Mouse (Mus musculus): ENCODE data around the gene Gpx4. TPM values are rescaled to one million over a fixed set of nuclear protein-coding genes. Genes with fewer than 3 reads are reported as not detected.

The Gpx4 gene
- polyA plus RNA-seq, 1 experiment from 2014 or later = 557 TPM

- H3K4me2 ChIP-seq (replicated peaks) = no peak overlapping the region
- H3K27me3 ChIP-seq (ENCODE audit: control insufficient read depth, insufficient read depth, low read length) = peaks cover 69% of the 10 kb centered on the region
- peaks cover 14% of the 10 kb centered on the region for H3K36me3 ChIP-seq (replicated peaks; ENCODE audit: control insufficient read depth, insufficient read depth)
- H3K4me1 ChIP-seq (replicated peaks; ENCODE audit: control insufficient read depth, insufficient read depth, low read length) = no peaks in the 10 kb centered on the region
- ATAC-seq (ENCODE audit: low FRiP score) (no peak), DNase-seq (ENCODE audit: low spot score) (no peak)
- 87% methylated on average over 10 of the region's 10 CpGs for WGBS
- H3K27ac ChIP-seq = no peak overlapping the region
- H3K9ac ChIP-seq = no peak overlapping the region
- H3K9me3 ChIP-seq (ENCODE audit: control insufficient read depth, low read length) = peaks cover 15% of the 10 kb centered on the region
- H3K4me3 ChIP-seq (replicated peaks; ENCODE audit: low read length) = no peak overlapping the region
Observed at GRCm38 (mm10) chr10:80015583-80015982, 31.4 kb upstream of the Gpx4 start.

- no peak within 1 kb of the TSS for H3K9ac ChIP-seq
- H3K4me2 ChIP-seq (replicated peaks) = no peak within 1 kb of the TSS
- no peaks in the 10 kb centered on the region for H3K4me1 ChIP-seq (replicated peaks; ENCODE audit: control insufficient read depth, insufficient read depth, low read length)
- no peak for ATAC-seq (ENCODE audit: low FRiP score)
- H3K4me3 ChIP-seq (replicated peaks; ENCODE audit: low read length) = no peak within 1 kb of the TSS
- no peak within 1 kb of the TSS for H3K27ac ChIP-seq
- no peak for DNase-seq (ENCODE audit: low spot score)
- WGBS = 72% methylated on average over 11 of the region's 11 CpGs
- H3K27me3 ChIP-seq (ENCODE audit: control insufficient read depth, insufficient read depth, low read length) = peaks cover 69% of the 10 kb centered on the region
- peaks cover 6% of the 10 kb centered on the region for H3K9me3 ChIP-seq (ENCODE audit: control insufficient read depth, low read length)
- H3K36me3 ChIP-seq (replicated peaks; ENCODE audit: control insufficient read depth, insufficient read depth) = peaks cover 8% of the 10 kb centered on the region; the same call in 1 of the 2 replicates
Observed at GRCm38 (mm10) chr10:80016511-80016910, 30.5 kb upstream of the Gpx4 start, which contains the start of gene Arhgap45. Arhgap45 (plus strand) TSS chr10:80016653.

- no peak overlapping the region for H3K4me3 ChIP-seq (replicated peaks; ENCODE audit: low read length)
- WGBS = 89% methylated on average over 10 of the region's 10 CpGs
- H3K9me3 ChIP-seq (ENCODE audit: control insufficient read depth, low read length) = peaks cover 1% of the 10 kb centered on the region; the same call in 1 of the 2 replicates
- DNase-seq (ENCODE audit: low spot score) = no peak
- no peak overlapping the region for H3K9ac ChIP-seq
- no peak for ATAC-seq (ENCODE audit: low FRiP score)
- no peaks in the 10 kb centered on the region for H3K4me1 ChIP-seq (replicated peaks; ENCODE audit: control insufficient read depth, insufficient read depth, low read length)
- H3K27me3 ChIP-seq (ENCODE audit: control insufficient read depth, insufficient read depth, low read length) = peaks cover 65% of the 10 kb centered on the region
- no peak overlapping the region for H3K4me2 ChIP-seq (replicated peaks)
- H3K27ac ChIP-seq = no peak overlapping the region
- peaks cover 4% of the 10 kb centered on the region; the same call in 1 of the 2 replicates for H3K36me3 ChIP-seq (replicated peaks; ENCODE audit: control insufficient read depth, insufficient read depth)
Observed at GRCm38 (mm10) chr10:80016931-80017330, 30.0 kb upstream of the Gpx4 start.

GRCm38 (mm10) chr10:80017361-80017760 lies 29.6 kb upstream of the Gpx4 start:
- Histone ChIP-seq H3K36me3 (replicated peaks; ENCODE audit: control insufficient read depth, insufficient read depth) (no peaks in the 10 kb centered on the region), H3K9ac (no peak overlapping the region), H3K27ac (no peak overlapping the region), H3K4me3 (replicated peaks; ENCODE audit: low read length) (no peak overlapping the region), H3K4me2 (replicated peaks) (no peak overlapping the region), H3K27me3 (ENCODE audit: control insufficient read depth, insufficient read depth, low read length) (peaks cover 61% of the 10 kb centered on the region), H3K4me1 (replicated peaks; ENCODE audit: control insufficient read depth, insufficient read depth, low read length) (no peaks in the 10 kb centered on the region), H3K9me3 (ENCODE audit: control insufficient read depth, low read length) (no peaks in the 10 kb centered on the region)
- 81% methylated on average over 3 of the region's 3 CpGs for WGBS
- DNase-seq (ENCODE audit: low spot score) (no peak), ATAC-seq (ENCODE audit: low FRiP score) (no peak)

DNA sequence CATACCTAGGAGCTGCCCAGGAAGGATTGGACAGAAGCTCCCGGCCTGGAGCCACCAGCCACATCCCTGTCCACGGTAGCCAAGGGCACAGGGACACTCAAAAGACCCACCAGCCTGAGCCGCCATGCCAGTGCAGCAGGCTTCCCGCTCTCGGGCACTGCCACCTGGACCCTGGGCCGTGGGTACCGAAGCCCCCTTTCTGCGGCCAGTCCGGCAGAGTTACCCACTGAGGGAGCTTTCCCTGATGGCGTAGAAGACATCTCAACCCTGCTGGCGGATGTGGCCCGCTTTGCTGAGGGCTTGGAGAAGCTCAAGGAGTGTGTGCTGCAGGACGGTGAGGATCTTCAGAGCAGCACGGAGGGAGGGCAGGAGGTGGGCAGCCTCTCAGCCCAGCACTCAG lies 29.2 kb upstream of the Gpx4 start:
- Histone ChIP-seq H3K9ac (no peak overlapping the region), H3K4me2 (replicated peaks) (no peak overlapping the region), H3K9me3 (ENCODE audit: control insufficient read depth, low read length) (no peaks in the 10 kb centered on the region), H3K27ac (no peak overlapping the region), H3K36me3 (replicated peaks; ENCODE audit: control insufficient read depth, insufficient read depth) (no peaks in the 10 kb centered on the region), H3K4me1 (replicated peaks; ENCODE audit: control insufficient read depth, insufficient read depth, low read length) (no peaks in the 10 kb centered on the region), H3K27me3 (ENCODE audit: control insufficient read depth, insufficient read depth, low read length) (peaks cover 57% of the 10 kb centered on the region), H3K4me3 (replicated peaks; ENCODE audit: low read length) (no peak overlapping the region)
- DNase-seq (ENCODE audit: low spot score) (no peak), ATAC-seq (ENCODE audit: low FRiP score) (no peak)
- WGBS = 81% methylated on average over 14 of the region's 14 CpGs

DNA sequence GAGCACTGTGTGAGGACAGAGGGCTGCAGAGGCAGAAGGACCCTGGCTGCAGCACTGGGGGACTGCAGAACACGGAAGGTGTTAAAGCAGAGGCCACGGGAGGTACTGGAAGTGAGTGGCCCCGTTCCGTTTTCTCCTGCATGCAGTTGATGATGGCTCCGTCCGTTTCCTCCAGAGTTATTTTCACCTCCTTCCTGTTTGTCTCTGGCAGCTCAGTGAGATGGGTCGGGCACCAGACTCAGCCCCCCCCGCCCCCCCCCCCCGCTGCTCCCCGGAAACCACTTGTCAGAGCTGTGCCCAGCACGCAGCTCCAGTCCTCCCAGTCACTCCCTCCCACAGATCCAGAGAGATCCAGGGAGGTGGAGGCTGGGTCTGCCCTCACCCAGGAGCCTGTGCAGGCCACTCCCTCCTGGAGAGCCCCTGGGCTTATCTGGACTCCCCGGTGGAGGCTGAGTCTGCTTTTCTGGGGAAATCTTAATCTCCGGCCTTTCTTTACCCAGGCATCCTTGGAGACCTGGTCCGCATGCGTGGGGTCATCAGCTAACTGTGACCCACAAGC lies 28.1 kb upstream of the Gpx4 start:
- H3K4me3 ChIP-seq (replicated peaks; ENCODE audit: low read length) = no peak overlapping the region
- DNase-seq (ENCODE audit: low spot score) (no peak), ATAC-seq (ENCODE audit: low FRiP score) (no peak)
- no peak overlapping the region for H3K27ac ChIP-seq
- H3K27me3 ChIP-seq (ENCODE audit: control insufficient read depth, insufficient read depth, low read length) = peaks cover 46% of the 10 kb centered on the region
- H3K36me3 ChIP-seq (replicated peaks; ENCODE audit: control insufficient read depth, insufficient read depth) = no peaks in the 10 kb centered on the region
- H3K9ac ChIP-seq = no peak overlapping the region
- no peak overlapping the region for H3K4me2 ChIP-seq (replicated peaks)
- no peaks in the 10 kb centered on the region for H3K4me1 ChIP-seq (replicated peaks; ENCODE audit: control insufficient read depth, insufficient read depth, low read length)
- WGBS = 14% methylated on average over 13 of the region's 15 CpGs
- no peaks in the 10 kb centered on the region for H3K9me3 ChIP-seq (ENCODE audit: control insufficient read depth, low read length)

- ATAC-seq (ENCODE audit: low FRiP score) (no peak), DNase-seq (ENCODE audit: low spot score) (no peak)
- Histone ChIP-seq H3K36me3 (replicated peaks; ENCODE audit: control insufficient read depth, insufficient read depth) (no peaks in the 10 kb centered on the region), H3K27me3 (ENCODE audit: control insufficient read depth, insufficient read depth, low read length) (peaks cover 38% of the 10 kb centered on the region), H3K4me1 (replicated peaks; ENCODE audit: control insufficient read depth, insufficient read depth, low read length) (no peaks in the 10 kb centered on the region), H3K4me3 (replicated peaks; ENCODE audit: low read length) (no peak overlapping the region), H3K9ac (peak overlapping the region; percentile 36; the same call in 1 of the 2 replicates), H3K4me2 (replicated peaks) (no peak overlapping the region; the same call in 1 of the 2 replicates), H3K9me3 (ENCODE audit: control insufficient read depth, low read length) (no peaks in the 10 kb centered on the region), H3K27ac (no peak overlapping the region)
- WGBS = 4% methylated on average over 20 of the region's 20 CpGs
Observed at GRCm38 (mm10) chr10:80019471-80020131, 27.4 kb upstream of the Gpx4 start.

- H3K9ac ChIP-seq = no peak overlapping the region
- DNase-seq (ENCODE audit: low spot score) (no peak), ATAC-seq (ENCODE audit: low FRiP score) (no peak)
- 24% methylated on average over 11 of the region's 11 CpGs for WGBS
- no peak overlapping the region for H3K27ac ChIP-seq
- H3K4me1 ChIP-seq (replicated peaks; ENCODE audit: control insufficient read depth, insufficient read depth, low read length) = no peaks in the 10 kb centered on the region
- H3K36me3 ChIP-seq (replicated peaks; ENCODE audit: control insufficient read depth, insufficient read depth) = no peaks in the 10 kb centered on the region
- H3K27me3 ChIP-seq (ENCODE audit: control insufficient read depth, insufficient read depth, low read length) = peaks cover 33% of the 10 kb centered on the region
- no peak overlapping the region; the same call in 1 of the 2 replicates for H3K4me2 ChIP-seq (replicated peaks)
- no peak overlapping the region for H3K4me3 ChIP-seq (replicated peaks; ENCODE audit: low read length)
- no peaks in the 10 kb centered on the region for H3K9me3 ChIP-seq (ENCODE audit: control insufficient read depth, low read length)
Observed at GRCm38 (mm10) chr10:80020191-80020590, 26.8 kb upstream of the Gpx4 start.

- 86% methylated on average over 18 of the region's 18 CpGs for WGBS
- H3K4me2 ChIP-seq (replicated peaks) = no peak overlapping the region
Observed at GRCm38 (mm10) chr10:80020603-80021319, 26.2 kb upstream of the Gpx4 start.

More at GRCm38 (mm10) chr10:80020603-80021319, 26.2 kb upstream of the Gpx4 start:
- Histone ChIP-seq H3K27ac (no peak overlapping the region), H3K4me3 (replicated peaks; ENCODE audit: low read length) (no peak overlapping the region), H3K27me3 (ENCODE audit: control insufficient read depth, insufficient read depth, low read length) (peaks cover 27% of the 10 kb centered on the region), H3K4me1 (replicated peaks; ENCODE audit: control insufficient read depth, insufficient read depth, low read length) (no peaks in the 10 kb centered on the region), H3K9me3 (ENCODE audit: control insufficient read depth, low read length) (no peaks in the 10 kb centered on the region), H3K36me3 (replicated peaks; ENCODE audit: control insufficient read depth, insufficient read depth) (no peaks in the 10 kb centered on the region), H3K9ac (no peak overlapping the region)
- ATAC-seq (ENCODE audit: low FRiP score) (no peak), DNase-seq (ENCODE audit: low spot score) (no peak)

All from hindbrain, embryonic 14.5 days (tissue).